Mouse (Mus musculus): Measurements from ENCODE around the gene Tpp1.

- TF ChIP-seq CTCF (conservative IDR thresholded peaks at IDR 0.05 in 1 of 2, IDR thresholded peaks at IDR 0.05 in 1 of 2; ENCODE audit: low read depth in 2 of 2, low read length in 2 of 2) (no peak), MXI1 (IDR thresholded peaks at IDR 0.05; ENCODE audit: low read depth, low read length) (no peak), BHLHE40 (IDR thresholded peaks at IDR 0.05; ENCODE audit: low read depth, low read length) (no peak), HCFC1 (IDR thresholded peaks at IDR 0.05; ENCODE audit: low read depth, low read length) (no peak), USF1 (IDR thresholded peaks at IDR 0.05; ENCODE audit: low read depth, low read length) (no peak), CHD2 (IDR thresholded peaks at IDR 0.05; ENCODE audit: low read length) (no peak), TBP (conservative IDR thresholded peaks at IDR 0.05; ENCODE audit: low read depth, low read length) (no peak), IRF4 (IDR thresholded peaks at IDR 0.05; ENCODE audit: low read depth, low read length) (no peak), SMC3 (IDR thresholded peaks at IDR 0.05; ENCODE audit: low read depth, low read length) (no peak), POLR2A (IDR thresholded peaks at IDR 0.05; ENCODE audit: low read depth, low read length) (no peak), EP300 (IDR thresholded peaks at IDR 0.05; ENCODE audit: low read length) (no peak), KAT2A (IDR thresholded peaks at IDR 0.05; ENCODE audit: insufficient replicate concordance, low read length) (no peak), UBTF (IDR thresholded peaks at IDR 0.05; ENCODE audit: low read depth, low read length) (no peak)
Observed at GRCm38 (mm10) chr7:105772331-105772730, 20.3 kb upstream of the Tpp1 start.

Measured in CH12.LX (cell line).